Mouse (Mus musculus): Measurements from ENCODE around the gene Gm266.

Gm266 gene

GRCm38 (mm10) chr12:111503063-111503567 lies 17.5 kb upstream of the Gm266 start:
- DNase-seq: no peak

- DNase-seq: no peak
These were observed 15.1 kb upstream of the Gm266 start for GRCm38 (mm10) chr12:111500725-111501124.

GRCm38 (mm10) chr12:111499617-111500016 lies 14.0 kb upstream of the Gm266 start:
- no peak for DNase-seq

- peak in 1 of 2 experiments; percentile 60 for DNase-seq
These were observed 11.5 kb upstream of the Gm266 start for GRCm38 (mm10) chr12:111497076-111497475.

- DNase-seq: no peak
These were observed 9.3 kb upstream of the Gm266 start for GRCm38 (mm10) chr12:111494931-111495330.

GRCm38 (mm10) chr12:111489261-111489865 lies 3.7 kb upstream of the Gm266 start:
- peak; percentile 44 to 68 for DNase-seq

GRCm38 (mm10) chr12:111486455-111486854 lies 832 bp upstream of the Gm266 start:
- peak; percentile 55 to 72 for DNase-seq

GRCm38 (mm10) chr12:111485046-111485651 lies 474 bp downstream of the Gm266 start:
- DNase-seq: peak; percentile 57 to 73

GRCm38 (mm10) chr12:111479917-111480316 lies 5.7 kb downstream of the Gm266 start:
- DNase-seq: peak; percentile 81

GRCm38 (mm10) chr12:111478924-111479323 lies 6.7 kb downstream of the Gm266 start:
- DNase-seq: no peak

- DNase-seq: peak; percentile 79 to 85
These were observed 10.6 kb downstream of the Gm266 start for GRCm38 (mm10) chr12:111474893-111475643.

- no peak for DNase-seq
These were observed 11.2 kb downstream of the Gm266 start for GRCm38 (mm10) chr12:111474384-111474783.

GRCm38 (mm10) chr12:111472886-111473285 lies 12.7 kb downstream of the Gm266 start:
- DNase-seq: peak in 1 of 2 experiments; percentile 50

- DNase-seq: no peak
These were observed 13.9 kb downstream of the Gm266 start for GRCm38 (mm10) chr12:111471721-111472120.

GRCm38 (mm10) chr12:111471119-111471518 lies 14.5 kb downstream of the Gm266 start:
- no peak for DNase-seq

- DNase-seq: peak; percentile 84 to 89
These were observed 16.1 kb downstream of the Gm266 start for GRCm38 (mm10) chr12:111469507-111469906.

GRCm38 (mm10) chr12:111468206-111468605 lies 17.4 kb downstream of the Gm266 start:
- DNase-seq: no peak

GRCm38 (mm10) chr12:111466369-111466768 lies 19.3 kb downstream of the Gm266 start:
- no peak for DNase-seq

GRCm38 (mm10) chr12:111463570-111463969 lies 22.1 kb downstream of the Gm266 start:
- no peak for DNase-seq

GRCm38 (mm10) chr12:111457742-111458141 lies 27.9 kb downstream of the Gm266 start:
- no peak for DNase-seq

GRCm38 (mm10) chr12:111455860-111456259 lies 29.8 kb downstream of the Gm266 start:
- DNase-seq: peak in 1 of 2 experiments; percentile 44

- DNase-seq: peak in 1 of 2 experiments; percentile 50
These were observed 30.2 kb downstream of the Gm266 start for GRCm38 (mm10) chr12:111455311-111455846.

All from kidney, postnatal 4 days (tissue).